In the genomic region with DNA sequence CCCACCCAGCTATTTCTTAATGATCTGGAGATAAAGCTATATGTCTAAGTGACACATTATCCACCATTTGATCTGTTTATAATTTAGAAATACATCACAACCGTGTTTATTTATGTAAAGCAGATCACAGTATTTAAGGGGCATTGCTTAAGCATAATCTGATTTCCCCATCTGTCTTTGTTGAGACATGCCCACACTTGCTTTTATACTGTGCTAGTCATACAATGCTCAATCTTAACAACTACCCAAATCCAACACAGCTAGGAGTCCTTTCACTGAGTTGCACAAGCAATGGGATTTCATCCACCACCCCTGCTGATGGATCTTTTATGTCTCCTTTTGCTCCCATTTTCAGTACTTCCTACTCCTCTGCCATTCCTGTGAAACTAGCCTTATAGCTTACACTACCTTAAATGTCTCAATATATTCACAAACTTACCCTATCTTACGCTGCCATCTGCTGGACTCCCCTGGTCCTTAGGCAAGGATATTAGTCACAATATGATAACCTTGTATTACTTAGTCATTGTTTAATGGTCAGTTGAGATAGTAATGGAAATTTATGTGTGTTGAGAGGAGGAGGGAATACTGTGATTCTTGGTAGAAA, we compare ENCODE assay signal across 10 mouse cellular contexts.
DNase-seq lines count a peak whose midpoint lies in the region; ATAC-seq and TF ChIP-seq lines count a peak whose summit lies in the region.
"Had no signal": no experiment of that assay in that cellular context is flagged by ENCODE, and none has a peak within 500 bp of the region (broad histone marks: within the 10 kb centered on the region; RNA-seq: fewer than 3 reads in every experiment).

No protein-coding gene starts in this region.

- H3K36me3 ChIP-seq in thymus, adult 2 months (ENCODE audit: control insufficient read depth, insufficient read depth, low read length): no peaks in the 10 kb centered on the region
- H3K36me3 ChIP-seq in forebrain, embryonic 13.5 days (ENCODE audit: poor library complexity, severe bottlenecking): no peaks in the 10 kb centered on the region
- H3K36me3 ChIP-seq in limb, embryonic 11.5 days (ENCODE audit: control insufficient read depth, insufficient read depth, low read length): no peaks in the 10 kb centered on the region
- H3K36me3 ChIP-seq in neural tube, embryonic 12.5 days: no peaks in the 10 kb centered on the region
- H3K36me3 ChIP-seq: heart, embryonic 15.5 days; stomach, embryonic 15.5 days had no signal

- H3K4me1 ChIP-seq in thymus, adult 2 months (replicated peaks; ENCODE audit: control insufficient read depth, insufficient read depth, low read length): no peaks in the 10 kb centered on the region
- H3K4me1 ChIP-seq in forebrain, embryonic 13.5 days: no peaks in the 10 kb centered on the region
- no peaks in the 10 kb centered on the region for H3K4me1 ChIP-seq in limb, embryonic 11.5 days (ENCODE audit: control insufficient read depth, insufficient read depth, low read length)
- H3K4me1 ChIP-seq in neural tube, embryonic 12.5 days: no peaks in the 10 kb centered on the region
- H3K4me1 ChIP-seq: heart, embryonic 15.5 days; stomach, embryonic 15.5 days had no signal

- no peak for TF ChIP-seq CTCF in thymus, adult 2 months (IDR thresholded peaks at IDR 0.05; ENCODE audit: borderline replicate concordance, control insufficient read depth, extremely low read depth, insufficient read depth, low read length, poor library complexity)

- peak; percentile 90 for ATAC-seq in forebrain, embryonic 13.5 days
- ATAC-seq in limb, embryonic 11.5 days (ENCODE audit: insufficient number of reproducible peaks, low FRiP score, low TSS enrichment, low read depth): no peak
- ATAC-seq in neural tube, embryonic 12.5 days (ENCODE audit: low FRiP score, low read depth): peak; percentile 61; the same call in 1 of the 2 replicates

- H3K9ac ChIP-seq in forebrain, embryonic 13.5 days: no peak overlapping the region
- no peak overlapping the region for H3K9ac ChIP-seq in limb, embryonic 11.5 days (ENCODE audit: low read length)
- H3K9ac ChIP-seq in neural tube, embryonic 12.5 days: no peak overlapping the region
- H3K9ac ChIP-seq: heart, embryonic 15.5 days; stomach, embryonic 15.5 days had no signal

- DNase-seq in thymus, postnatal 25 days: peak; percentile 3
- no peak for DNase-seq in thymus, adult 2 months
- peak; percentile 74 for DNase-seq in brain, adult 2 months (ENCODE audit: low read depth, low spot score)
- peak; percentile 39 for DNase-seq in kidney, adult 9 months
- DNase-seq in limb, embryonic 11.5 days (ENCODE audit: low spot score): peak; percentile 68
- no peak for DNase-seq in c-Kit-positive CD71-positive TER-119-positive erythroid progenitor cells, embryonic 14.5 days (ENCODE audit: low spot score)

- 59% methylated on average over 2 of the region's 2 CpGs for WGBS in thymus, adult 2 months
- WGBS in forebrain, embryonic 13.5 days: 62% methylated on average over 2 of the region's 2 CpGs
- 50% methylated on average over 2 of the region's 2 CpGs for WGBS in limb, embryonic 11.5 days
- 78% methylated on average over 2 of the region's 2 CpGs for whole genome bisulfite sequencing in neural tube, embryonic 12.5 days

- TF ChIP-seq POLR2A in thymus, adult 2 months (IDR thresholded peaks at IDR 0.05; ENCODE audit: control insufficient read depth, extremely low read depth, insufficient read depth, low read length, poor library complexity): no peak

- H3K27me3 ChIP-seq in thymus, adult 2 months (ENCODE audit: control insufficient read depth, insufficient read depth, low read length): no peaks in the 10 kb centered on the region
- H3K27me3 ChIP-seq in forebrain, embryonic 13.5 days: no peaks in the 10 kb centered on the region
- no peaks in the 10 kb centered on the region for H3K27me3 ChIP-seq in limb, embryonic 11.5 days (ENCODE audit: control insufficient read depth, insufficient read depth, low read length)
- H3K27me3 ChIP-seq in neural tube, embryonic 12.5 days (replicated peaks): no peaks in the 10 kb centered on the region
- H3K27me3 ChIP-seq: heart, embryonic 15.5 days; stomach, embryonic 15.5 days had no signal

- no peak overlapping the region for H3K4me3 ChIP-seq in thymus, adult 2 months (ENCODE audit: control insufficient read depth, insufficient read depth, low read length)
- H3K4me3 ChIP-seq in forebrain, embryonic 13.5 days: no peak overlapping the region
- H3K4me3 ChIP-seq in limb, embryonic 11.5 days (ENCODE audit: low read depth, low read length): no peak overlapping the region
- H3K4me3 ChIP-seq in neural tube, embryonic 12.5 days: no peak overlapping the region
- H3K4me3 ChIP-seq: heart, embryonic 15.5 days; stomach, embryonic 15.5 days had no signal

- no peak overlapping the region for H3K4me2 ChIP-seq in forebrain, embryonic 13.5 days
- H3K4me2 ChIP-seq in limb, embryonic 11.5 days (ENCODE audit: low read depth, severe bottlenecking): no peak overlapping the region
- H3K4me2 ChIP-seq in neural tube, embryonic 12.5 days (replicated peaks): no peak overlapping the region
- H3K4me2 ChIP-seq: heart, embryonic 15.5 days; stomach, embryonic 15.5 days had no signal

- H3K9me3 ChIP-seq in forebrain, embryonic 13.5 days (replicated peaks): no peaks in the 10 kb centered on the region
- H3K9me3 ChIP-seq in limb, embryonic 11.5 days (ENCODE audit: control insufficient read depth, low read length): no peaks in the 10 kb centered on the region
- H3K9me3 ChIP-seq in neural tube, embryonic 12.5 days: no peaks in the 10 kb centered on the region
- H3K9me3 ChIP-seq: heart, embryonic 15.5 days; stomach, embryonic 15.5 days had no signal

- no peak overlapping the region for H3K27ac ChIP-seq in thymus, adult 2 months (ENCODE audit: control insufficient read depth, insufficient read depth, low read length)
- no peak overlapping the region for H3K27ac ChIP-seq in forebrain, embryonic 13.5 days
- H3K27ac ChIP-seq in limb, embryonic 11.5 days (replicated peaks; ENCODE audit: low read depth, low read length): no peak overlapping the region
- no peak overlapping the region for H3K27ac ChIP-seq in neural tube, embryonic 12.5 days
- H3K27ac ChIP-seq: heart, embryonic 15.5 days; stomach, embryonic 15.5 days had no signal

Comparison
In these comparisons a context has a peak if more than half of its experiments do, and no peak if none do; other contexts are left out.
1. DNase-seq: peak in thymus, postnatal 25 days (single experiment), brain, adult 2 months (single experiment), kidney, adult 9 months (single experiment) and limb, embryonic 11.5 days (single experiment); none in thymus, adult 2 months (single experiment) and c-Kit-positive CD71-positive TER-119-positive erythroid progenitor cells, embryonic 14.5 days (single experiment).